Mouse (Mus musculus) monocyte, adult 59 days (primary cell): Measurements from ENCODE around the gene Il1f6. TPM values are rescaled to one million over a fixed set of nuclear protein-coding genes. Genes with fewer than 3 reads are reported as not detected.

Experiments
- total RNA-seq, 2 experiments: library from RNA; stranded (reverse); gene quantifications; one replicate each; pipeline ENCODE4 v1.2.4; 2023

Il1f6 gene
- not detected for total RNA-seq

GRCm38 (mm10) chr2:24215118-24215517 is at the start of gene Il1f6:
Gene Il1f6 (plus strand): TSS chr2:24215418.

GRCm38 (mm10) chr2:24186176-24186575 is 29.0 kb upstream of the Il1f6 start, which contains the start of gene Il1f9:
Gene Il1f9 (plus strand): TSS chr2:24186476.

Other genes with a start within 250 kb of the Il1f6 start
- gene Hnmt, start 166.0 kb upstream of the Il1f6 start, total RNA-seq = 1 to 10 TPM; 4.2 TPM
- not detected for gene Tbpl2, start 118.8 kb upstream of the Il1f6 start, total RNA-seq
- gene Il1f8, start 62.3 kb upstream of the Il1f6 start, total RNA-seq = not detected
- not detected for gene Il1f9, start 28.9 kb upstream of the Il1f6 start, total RNA-seq
- gene Il1f5, start 61.5 kb downstream of the Il1f6 start, total RNA-seq = not detected
- gene Il1f10, start 75.8 kb downstream of the Il1f6 start, total RNA-seq = not detected
- 10 to 100 TPM; 14.6 to 18.5 TPM for gene Il1rn, start 121.4 kb downstream of the Il1f6 start, total RNA-seq
- gene Psd4, start 152.2 kb downstream of the Il1f6 start, total RNA-seq = 10 to 100 TPM; 56.1 to 69.3 TPM